Mouse (Mus musculus) naive thymus-derived CD4-positive, alpha-beta T cell, adult 2 months (primary cell): ENCODE measurements around the gene Trim65.
"Not testable (repeated sequence)": the region's sequence is repeated elsewhere in the genome, so short reads cannot be mapped to it uniquely, and the experiment has no call there.

ENCODE experiments used
- DNase-seq: peaks from one replicate; pipeline ENCODE4 v3.0.0-alpha.2; 2011; ENCODE audit warnings: low read depth

Gene Trim65

DNA sequence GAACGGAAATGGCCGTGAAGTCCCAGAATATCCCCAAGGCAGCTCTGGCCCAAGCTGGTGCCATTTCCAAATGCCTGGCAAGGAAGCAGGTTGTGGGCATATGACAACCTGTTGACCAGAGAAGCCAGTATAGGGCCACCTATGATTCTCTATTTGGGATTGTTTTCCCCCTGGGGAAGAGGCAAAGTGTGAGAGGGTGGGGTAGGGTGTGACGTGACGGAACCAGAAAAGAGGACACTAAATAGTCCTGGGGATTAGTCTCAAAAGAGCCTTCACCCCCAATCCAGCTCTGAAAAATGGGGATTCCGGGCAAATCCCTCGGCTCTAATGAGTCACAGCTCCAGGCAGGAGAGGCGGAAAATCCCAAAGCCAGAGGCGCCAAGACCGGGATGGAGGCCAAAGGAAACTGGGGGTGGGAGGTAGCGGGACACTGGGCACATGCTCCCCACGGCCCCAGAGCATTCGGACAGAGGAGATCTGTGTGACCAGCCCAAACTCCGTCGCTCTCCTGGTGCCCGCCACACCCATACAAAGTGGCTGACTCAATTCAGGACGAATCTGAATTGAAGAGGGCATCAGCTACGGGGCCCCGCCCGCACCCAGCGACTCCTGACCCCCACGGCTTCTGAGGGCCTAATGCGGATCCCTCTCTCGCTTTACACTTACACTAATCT, 22.3 kb downstream of the Trim65 start:
- DNase-seq, result no peak

DNA sequence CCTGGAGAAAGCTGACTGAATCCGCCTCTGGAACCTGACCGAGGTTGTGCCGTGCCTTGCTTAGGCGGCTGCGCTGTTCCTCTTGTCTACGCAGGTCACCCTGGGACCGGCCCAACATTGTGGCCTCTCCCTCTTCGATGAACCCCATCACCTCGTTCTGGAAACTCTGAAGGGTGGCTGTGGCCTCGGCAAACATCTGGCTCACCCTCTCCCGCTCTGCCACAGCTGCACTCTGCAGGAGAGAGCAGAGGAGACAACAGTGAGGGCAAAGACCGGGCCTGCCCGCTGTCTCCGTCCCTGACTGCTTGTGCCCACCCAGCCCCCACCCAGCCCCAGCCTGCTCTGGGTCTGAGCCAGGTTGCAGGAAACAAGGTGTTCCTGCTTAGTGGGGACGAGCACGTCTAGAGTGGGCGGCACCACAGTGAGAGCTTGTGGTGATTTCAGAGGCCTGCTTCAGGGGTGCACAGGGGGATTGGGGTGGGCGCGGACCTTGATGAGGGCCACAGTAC, 23.1 kb downstream of the Trim65 start:
- DNase-seq, result no peak

DNA sequence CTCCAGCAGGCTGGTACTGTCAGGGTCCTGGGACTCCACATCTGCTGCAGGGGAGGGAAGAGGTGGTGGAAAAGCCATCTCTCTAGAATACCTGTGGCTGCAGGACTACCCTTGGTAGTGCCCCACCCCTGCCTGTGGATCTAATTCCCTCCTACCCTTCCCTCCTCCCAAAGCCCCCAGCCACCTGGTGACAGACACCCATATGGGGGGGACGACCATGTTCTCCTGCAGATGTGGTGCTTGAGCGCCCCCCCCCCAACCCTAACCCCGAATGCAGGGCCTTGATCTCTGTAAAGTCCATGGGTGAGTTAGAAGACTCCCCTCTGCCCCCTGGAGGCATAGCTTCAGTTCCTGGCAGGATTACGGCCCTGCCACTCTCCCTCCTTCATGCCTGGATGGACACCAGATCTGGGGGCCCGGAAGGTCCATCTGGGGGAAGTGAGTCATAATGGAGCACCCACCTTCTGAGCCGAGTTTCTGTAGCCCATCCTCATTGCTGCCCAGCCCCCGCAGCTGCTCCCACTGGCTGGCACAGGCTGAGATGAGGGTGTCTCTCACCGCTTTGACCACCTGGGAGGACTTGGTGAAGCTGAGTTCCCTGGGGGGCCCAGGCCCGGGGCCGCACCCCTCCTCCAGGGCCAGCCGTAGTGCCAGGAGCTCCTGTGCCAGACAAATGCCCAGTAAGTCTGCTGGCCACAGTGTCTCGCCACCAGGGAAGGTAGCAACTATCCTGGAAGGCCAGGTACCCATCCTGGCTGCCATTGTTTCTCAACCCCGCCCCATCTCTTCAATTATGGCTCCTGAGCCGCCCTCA, 23.8 kb downstream of the Trim65 start:
- DNase-seq, result no peak

DNA sequence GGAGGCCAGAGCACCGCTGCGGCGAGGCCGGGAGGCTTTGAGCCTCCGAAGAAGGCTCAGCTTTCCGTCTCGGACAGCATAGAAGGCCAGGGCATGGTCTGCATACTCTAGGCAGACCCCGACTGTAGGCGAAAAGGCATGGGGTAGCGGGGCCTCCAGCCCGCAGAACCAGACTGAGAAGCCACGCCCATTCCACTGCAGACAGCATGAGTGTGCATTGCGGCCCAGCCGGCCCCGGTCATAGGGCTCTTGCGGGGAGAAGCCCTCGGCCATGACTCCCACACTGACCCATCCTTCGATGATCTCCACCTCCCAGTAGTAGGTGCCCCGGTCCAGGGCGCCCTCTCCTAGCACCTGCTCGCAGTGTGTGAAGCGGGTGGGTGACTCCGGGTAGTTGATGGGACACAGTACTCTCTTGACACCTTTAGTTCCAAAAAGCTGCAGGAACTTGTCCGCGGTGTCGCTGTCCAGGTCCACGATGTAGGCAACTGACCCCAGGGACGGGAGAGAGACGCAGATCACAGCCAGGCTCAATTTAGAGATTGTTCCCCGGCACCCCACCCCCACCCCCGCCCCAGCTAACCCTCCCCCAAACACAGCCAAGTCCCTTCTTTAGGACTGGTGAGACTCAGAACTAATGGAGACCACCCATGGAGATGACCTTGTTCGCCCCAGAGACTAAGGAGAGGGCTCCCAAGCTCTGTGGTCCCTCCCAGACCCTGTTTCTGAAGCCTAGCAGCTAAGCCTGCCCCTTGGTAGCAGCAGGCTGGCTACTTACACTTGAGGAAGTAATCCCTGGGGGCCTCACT, 24.6 kb downstream of the Trim65 start:
- DNase-seq, result no peak

DNA sequence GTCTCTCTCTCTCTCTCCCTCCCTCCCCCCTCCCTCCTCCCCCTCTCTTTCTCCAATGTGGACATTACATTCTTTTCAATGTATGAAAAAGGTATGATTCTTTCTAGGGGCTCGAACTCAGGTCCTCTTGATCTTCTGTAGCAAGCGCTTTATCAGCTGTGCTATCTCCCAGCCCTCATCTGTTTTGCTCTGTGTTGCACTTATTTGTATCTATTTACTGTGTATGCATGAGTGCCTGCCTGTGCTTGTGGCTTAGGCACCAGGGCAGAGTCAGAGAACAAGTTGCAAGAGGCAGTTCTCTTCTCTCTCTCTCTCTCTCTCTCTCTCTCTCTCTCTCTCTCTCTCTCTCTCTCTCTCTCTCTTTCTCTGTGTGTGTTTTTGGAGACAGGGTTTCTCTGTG, 25.9 kb downstream of the Trim65 start:
- DNase-seq, result no peak

DNA sequence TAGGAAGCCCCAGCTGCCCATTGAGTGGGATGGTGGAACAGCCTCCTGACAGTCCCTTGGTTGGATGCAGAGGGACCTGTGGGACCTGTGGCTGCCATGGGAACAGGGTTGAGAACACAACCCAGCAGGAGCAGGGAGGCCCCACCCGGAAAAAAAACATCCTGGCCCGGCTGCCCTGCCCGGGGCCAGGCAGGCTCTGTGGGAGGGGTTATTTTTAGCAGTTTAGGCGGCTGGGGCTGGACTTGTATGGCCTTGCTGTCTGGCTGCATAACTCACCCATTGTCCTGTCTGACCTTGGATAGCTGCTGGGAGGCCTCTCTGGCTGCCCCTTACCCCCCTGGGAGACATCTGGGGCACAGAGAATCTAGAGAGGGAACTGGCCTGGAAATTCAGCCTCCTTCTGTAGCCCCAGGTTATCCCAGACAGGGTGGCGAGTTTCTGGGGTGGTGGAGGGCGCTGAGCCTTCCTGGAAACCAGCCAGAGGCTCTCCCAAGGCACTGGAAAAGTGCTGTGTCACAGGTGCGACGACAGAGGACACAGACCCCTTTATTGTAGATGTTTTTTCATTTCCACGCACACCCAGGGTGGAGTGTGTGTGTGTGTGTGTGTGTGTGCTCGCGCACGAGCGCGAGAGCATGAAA, 26.8 kb downstream of the Trim65 start:
- no peak for DNase-seq

DNA sequence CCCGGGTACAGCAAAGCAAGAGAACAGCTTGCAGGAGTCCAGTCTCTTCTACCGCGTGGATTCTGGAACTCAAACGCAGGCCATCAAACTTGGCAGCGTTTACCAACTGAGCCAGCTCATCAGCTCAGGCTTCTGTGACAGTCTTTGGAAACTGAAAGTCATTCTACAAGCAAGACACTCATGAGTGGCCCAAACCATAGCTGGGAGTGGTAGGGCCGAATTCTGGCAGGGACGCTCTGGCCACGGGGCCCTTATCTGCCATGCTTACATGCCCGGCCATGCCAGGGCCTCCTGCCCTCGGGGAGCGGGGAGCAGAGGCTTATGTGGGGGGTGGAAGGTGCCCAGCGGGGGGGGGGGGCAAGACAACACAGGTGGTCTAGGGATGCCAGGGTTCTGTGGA, 27.4 kb downstream of the Trim65 start:
- DNase-seq, result no peak

DNA sequence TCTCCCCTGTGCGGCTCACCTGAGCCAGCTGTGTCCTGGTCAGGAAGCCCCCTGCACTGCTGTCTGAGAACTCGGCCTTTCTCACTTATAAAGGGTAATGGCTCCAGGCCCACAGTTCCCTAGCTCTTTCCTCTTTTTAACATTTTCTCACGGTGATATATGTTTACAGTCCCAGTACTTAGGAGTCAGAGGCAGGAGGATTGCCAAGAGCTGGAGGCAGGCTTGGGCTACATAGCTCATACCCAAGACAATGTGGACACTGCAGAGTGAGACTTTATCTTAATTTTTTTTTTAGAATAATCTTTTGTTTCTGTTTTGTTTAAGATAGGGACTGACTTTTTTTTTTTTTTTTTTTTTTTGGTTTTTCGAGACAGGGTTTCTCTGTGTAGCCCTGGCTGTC, 28.5 kb downstream of the Trim65 start:
- DNase-seq, result no peak

DNA sequence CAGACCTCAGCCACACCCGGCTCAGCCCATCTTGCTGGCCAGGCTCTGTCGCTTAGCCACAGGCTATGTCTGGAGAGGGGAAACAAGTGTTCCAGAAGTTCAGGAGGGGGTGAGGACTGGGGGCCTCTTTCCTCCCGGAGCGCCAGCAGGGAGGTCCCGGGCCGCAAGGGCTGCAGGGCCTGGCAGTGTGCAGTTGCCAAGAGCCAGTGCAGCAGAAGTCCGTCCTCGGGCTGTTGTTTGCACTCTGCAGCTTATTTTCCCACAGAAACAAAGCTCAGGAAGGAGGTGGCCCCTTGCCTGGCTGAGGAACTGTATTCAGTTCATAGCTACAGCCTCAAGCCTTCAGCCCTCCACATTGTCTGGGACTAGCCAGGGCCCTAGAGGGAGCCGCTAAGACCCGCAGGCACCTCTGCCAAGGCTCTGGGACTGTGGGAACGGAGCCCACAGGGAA, 29.0 kb downstream of the Trim65 start:
- no peak for DNase-seq

DNA sequence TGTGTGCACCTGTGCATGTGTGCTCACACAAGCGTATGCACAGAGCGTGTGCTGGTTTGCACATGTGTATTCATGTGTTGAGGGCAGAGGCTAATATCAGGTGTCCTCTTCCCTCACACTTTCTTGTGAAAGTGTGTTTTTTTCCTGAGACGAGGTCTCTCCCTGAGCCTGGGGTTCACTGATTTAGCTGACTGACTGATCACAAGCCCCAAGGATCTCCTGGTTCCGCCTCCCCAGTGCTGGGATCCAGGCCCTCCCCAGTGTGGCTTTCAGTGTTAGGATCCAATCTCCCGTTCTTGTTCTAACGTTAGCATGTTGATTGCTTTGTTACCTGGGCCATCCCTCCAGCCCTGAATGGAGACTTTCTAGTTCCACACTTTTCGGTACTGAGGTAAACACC, 30.1 kb downstream of the Trim65 start:
- DNase-seq, result no peak

DNA sequence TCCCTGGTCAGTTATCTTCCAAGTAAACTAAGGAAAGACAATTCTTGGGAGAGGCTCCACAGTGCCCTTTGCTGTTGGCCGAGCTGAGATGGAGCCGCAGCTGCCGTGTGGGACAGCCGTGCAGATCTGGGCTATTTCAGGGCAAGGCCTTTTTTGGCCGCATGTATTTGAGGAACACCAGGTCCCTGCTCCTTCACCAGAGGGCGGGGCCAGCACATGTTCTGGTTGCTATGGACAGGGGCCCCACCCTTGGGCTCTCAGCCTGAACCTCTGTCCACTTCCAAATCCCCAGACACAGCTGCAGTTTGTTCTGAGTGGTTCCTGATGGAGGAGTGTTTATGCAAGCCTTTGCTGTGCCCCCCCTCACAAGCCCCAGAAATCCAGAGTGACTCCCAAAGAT, 30.5 kb downstream of the Trim65 start:
- no peak for DNase-seq

DNA sequence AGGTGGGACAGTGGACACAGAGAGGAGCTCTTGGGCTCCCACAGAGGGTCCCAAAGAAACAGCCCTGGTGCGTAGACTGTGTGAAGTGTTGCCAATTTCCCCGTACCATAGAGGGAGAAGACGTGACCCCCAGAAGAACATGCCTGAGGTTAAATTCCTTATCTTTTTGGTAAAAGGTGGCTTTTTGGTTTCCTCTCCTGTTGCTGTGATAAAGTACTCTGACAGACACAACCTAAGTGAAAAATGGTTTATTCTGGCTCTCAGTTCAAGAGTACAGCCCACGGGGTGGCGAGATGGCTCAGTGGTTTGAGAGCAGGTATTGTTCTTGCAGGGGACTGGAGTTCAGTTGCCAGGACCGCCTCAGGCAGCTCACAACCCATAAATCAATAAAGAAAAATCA, 31.5 kb downstream of the Trim65 start:
- no peak for DNase-seq

DNA sequence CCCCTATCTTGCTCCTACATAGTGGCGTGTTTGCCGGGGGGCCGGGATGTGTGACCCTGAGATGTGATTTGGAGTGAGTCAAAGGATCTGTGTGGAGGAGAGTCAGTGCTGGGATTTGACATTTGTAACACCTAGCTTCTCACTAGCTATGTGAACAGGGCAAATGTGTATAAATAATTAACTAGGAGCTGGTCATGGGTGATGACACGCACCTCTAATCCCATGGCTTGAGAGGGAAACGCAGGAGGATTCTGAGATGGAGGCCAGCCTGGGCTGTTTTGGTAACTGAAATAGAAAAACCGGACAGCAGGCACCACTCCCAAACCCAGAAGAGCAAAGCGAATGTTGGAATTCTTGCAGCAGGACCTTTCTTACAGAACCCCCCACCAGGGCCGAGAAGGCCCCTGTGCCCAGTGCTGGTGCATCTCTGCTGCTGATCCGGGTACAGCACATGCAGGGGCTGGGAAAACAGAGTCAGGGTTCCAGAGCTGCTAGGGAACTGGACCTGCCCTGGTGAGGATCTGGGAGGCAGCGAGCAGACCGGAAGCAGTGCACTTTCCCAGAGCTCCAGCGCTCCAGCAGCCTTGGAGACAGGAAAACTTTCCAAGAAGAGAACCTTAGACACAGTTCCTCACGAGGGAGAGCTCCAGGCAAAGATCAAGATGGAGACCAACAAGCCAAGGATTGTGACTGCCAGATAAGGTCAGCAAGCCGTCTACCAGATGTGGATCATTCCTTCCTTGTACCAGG, 32.0 kb downstream of the Trim65 start:
- DNase-seq, result no peak

DNA sequence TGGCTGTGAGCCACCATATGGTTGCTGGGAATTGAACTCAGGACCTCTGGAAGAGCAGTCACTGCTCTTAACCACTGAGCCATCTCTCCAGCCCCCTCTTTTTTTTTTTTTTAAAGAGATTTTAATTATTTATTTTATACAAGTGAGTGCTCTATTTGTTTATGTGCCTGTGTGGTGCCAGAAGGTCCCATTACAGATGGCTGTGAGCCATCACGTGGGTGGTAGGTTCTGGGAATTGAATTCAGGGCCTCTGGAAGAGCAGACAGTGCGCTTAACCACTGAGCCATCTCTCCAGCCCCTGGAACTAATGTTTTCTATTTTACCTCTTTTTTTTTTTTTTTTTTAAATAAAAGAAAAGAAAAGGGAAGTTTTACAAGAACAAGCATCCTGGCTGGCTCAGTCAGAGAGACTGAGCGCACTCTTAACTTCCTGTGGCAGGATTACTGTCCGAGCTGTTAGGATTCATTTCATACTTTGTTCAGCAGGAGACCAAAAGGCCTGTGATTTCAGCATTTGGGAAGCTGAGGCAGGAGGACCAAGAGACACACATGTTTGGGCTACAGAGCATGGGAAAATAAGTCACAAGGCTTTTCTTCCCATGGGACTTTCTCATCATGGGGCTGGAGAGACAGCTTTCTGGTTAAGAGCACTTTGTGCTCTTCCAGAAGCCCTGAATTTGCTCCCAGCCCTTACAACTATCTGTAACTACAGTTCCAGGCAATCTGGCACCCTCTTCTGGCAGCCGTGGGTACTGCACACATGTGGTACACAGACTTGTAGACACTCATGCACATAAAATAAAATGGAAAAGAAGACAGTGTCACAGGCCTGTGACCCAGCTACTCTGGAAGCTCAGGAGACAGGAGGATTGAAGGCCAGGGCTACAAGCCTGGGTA, 34.5 kb downstream of the Trim65 start:
- DNase-seq, result peak; percentile 66

DNA sequence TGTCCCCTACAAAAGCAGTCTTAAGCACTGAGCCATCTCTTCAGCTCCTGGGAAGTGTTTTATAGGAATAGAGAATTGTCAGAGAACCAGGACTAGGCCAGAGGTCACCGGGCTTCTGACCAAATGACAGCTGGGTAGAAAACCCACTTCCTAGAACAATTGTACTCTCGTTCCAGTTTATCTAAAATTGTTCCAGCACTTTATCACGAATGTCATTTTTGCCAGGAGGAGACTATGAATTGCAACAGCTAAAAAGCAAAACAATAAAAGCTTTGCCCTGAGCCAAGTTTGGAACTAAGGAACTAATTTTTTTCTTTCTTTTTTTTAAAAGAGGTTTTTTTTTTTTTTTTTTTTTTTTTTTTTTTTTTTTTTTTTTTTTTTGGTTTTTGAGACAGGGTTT, 35.4 kb downstream of the Trim65 start:
- no peak for DNase-seq

DNA sequence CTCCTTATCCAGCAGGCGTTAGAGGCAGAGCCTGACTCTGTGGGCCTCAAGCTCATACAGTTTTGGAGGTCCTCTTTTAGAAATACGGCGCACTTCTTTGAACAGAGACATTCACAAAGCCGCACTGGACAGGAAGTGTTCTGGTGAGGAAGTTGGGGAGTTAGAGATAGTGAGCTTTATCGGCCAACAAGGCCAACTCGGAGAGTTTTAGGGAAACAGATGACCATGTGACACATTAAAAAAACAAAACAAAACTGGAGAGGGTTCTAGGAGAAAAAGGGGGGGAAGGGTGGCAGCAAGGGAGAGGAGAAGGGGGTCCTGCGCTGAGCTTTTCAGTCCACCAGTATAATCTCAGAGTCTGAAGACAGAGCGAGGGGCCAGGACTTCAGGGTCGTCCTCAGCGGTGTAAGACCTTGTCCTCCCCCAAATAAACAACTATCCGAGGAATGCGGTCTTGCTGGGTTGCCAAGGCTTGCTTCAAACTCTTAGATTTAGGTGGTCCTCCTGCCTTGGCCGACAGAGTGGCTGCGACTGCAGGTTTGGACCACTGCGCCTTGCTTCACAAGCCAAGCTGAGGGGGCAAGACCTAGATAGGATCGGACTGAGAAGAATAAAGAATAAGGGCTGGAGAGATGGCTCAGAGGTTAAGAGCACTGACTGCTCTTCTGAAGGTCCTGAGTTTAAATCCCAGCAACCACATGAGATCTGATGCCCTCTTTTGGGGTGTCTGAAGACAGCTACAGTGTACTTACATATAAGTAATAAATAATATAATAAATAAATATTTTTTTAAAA, 37.0 kb downstream of the Trim65 start:
- no peak for DNase-seq

DNA sequence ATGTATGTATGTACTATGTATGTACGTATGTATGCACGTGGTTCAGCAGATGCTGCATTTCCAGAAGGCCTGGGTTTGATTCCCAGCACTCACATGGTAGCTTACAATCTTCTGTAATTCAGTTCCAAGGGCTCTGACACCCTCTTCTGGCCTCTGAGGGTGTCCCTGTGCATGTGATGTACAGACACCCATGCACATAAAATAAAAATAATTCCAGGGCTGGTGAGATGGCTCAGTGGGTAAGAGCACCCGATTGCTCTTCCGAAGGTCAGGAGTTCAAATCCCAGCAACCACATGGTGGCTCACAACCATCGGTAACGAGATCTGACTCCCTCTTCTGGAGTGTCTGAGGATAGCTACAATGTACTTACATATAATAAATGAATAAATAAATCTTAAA, 38.0 kb downstream of the Trim65 start:
- DNase-seq, result not testable (repeated sequence)

DNA sequence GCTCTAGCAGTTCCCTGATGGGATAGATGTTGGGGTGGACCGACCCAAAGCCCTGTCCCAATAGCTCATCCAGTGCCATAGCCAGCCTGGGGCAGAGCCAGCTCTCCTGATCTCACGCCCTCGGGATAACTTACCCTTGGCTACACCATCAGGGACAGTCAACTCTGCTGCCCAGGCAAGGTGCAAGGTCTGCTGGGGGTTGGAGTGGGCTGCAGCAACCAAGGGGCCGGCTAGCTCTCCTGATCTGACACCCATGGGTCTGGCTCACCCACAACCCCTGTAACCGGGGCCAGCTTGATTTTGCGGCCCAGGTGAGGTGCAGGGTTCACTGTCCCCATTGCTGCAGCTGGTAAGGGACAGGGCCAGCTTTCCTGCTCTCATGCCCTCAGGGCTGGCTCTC, 39.3 kb downstream of the Trim65 start:
- DNase-seq, result no peak

DNA sequence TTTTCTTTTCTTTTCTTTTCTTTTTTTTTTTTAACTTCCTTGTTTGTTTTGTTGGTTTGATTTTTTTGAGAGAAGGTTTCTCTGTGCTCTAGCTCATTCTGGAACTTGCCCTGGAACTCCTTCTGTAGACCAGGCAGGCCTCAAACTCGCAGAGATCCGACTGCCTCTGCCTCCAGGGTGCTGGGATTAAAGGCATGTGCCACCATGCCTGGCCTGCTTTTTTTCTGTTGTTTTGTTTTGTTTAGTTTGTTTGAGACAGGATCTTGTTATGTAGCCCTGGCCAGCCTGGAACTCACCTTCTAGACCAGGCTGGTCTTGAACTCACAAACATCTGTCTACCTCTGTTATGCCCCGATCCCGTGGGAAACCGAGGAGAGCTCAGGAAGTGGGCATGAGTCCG, 41.4 kb downstream of the Trim65 start:
- DNase-seq, result no peak
